Mouse (Mus musculus) liver, postnatal 0 days (tissue): Measurements from ENCODE around the gene Zfp68. TPM values are rescaled to one million over a fixed set of nuclear protein-coding genes. Genes with fewer than 3 reads are reported as not detected.

Experiments used
- ATAC-seq: fragments of 200-750 bp; cut with Nextera tagmentation; 2 replicates; pipeline ENCODE4 v1.8.0; 2017; ENCODE audit warnings: mild to moderate bottlenecking, moderate library complexity
- DNase-seq: peaks from one replicate; pipeline ENCODE4 v3.0.0-alpha.2; 2016
- H3K27ac ChIP-seq: fragments of 300-500 bp; sonication (generic); 2 replicates; pipeline ENCODE4 v1.5.1; 2014; ENCODE audit warnings: antibody characterized with exemption, moderate library complexity, mild to moderate bottlenecking, low read depth
- H3K27me3 ChIP-seq: fragments of 300-500 bp; sonication (generic); 2 replicates; pipeline ENCODE4 v1.6.1; 2014; ENCODE audit warnings: low read length, control low read depth, mixed read lengths; ENCODE audit not compliant: insufficient read depth
- H3K36me3 ChIP-seq: fragments of 300-500 bp; sonication (generic); replicated peaks from 2 replicates; pipeline ENCODE4 v1.6.1; 2014; ENCODE audit warnings: mild to moderate bottlenecking, control low read depth, low read length, moderate library complexity, mixed read lengths; ENCODE audit not compliant: insufficient read depth
- H3K4me1 ChIP-seq: fragments of 300-500 bp; sonication (generic); 2 replicates; pipeline ENCODE4 v1.6.1; 2014; ENCODE audit warnings: antibody characterized with exemption, mild to moderate bottlenecking, control low read depth; ENCODE audit not compliant: insufficient read depth
- H3K4me2 ChIP-seq: fragments of 300-500 bp; sonication (generic); 2 replicates; pipeline ENCODE4 v1.6.1; 2014; ENCODE audit warnings: low read depth, mild to moderate bottlenecking, low read length, moderate library complexity, mixed read lengths
- H3K4me3 ChIP-seq: fragments of 300-500 bp; sonication (generic); 2 replicates; pipeline ENCODE4 v1.5.1; 2014; ENCODE audit warnings: low read depth, low read length
- H3K9ac ChIP-seq: fragments of 300-500 bp; sonication (generic); replicated peaks from 2 replicates; pipeline ENCODE4 v1.6.1; 2014; ENCODE audit warnings: mild to moderate bottlenecking, moderate library complexity
- H3K9me3 ChIP-seq: fragments of 300-500 bp; sonication (generic); 2 replicates; pipeline ENCODE4 v1.6.1; 2016; ENCODE audit warnings: mild to moderate bottlenecking, control low read depth, low read length, mixed read lengths
- CTCF ChIP-seq: sonication (generic); IDR thresholded peaks from 2 replicates; pipeline ENCODE4 v1.5.1; 2016; ENCODE audit warnings: antibody characterized with exemption, low read depth
- EP300 ChIP-seq: IDR thresholded peaks from 2 replicates; pipeline ENCODE4 v1.6.1; 2016; ENCODE audit warnings: antibody characterized with exemption, low read depth, mild to moderate bottlenecking
- WGBS: fragments of 180-500 bp; shearing (Covaris S2); extraction: QIAGEN DNeasy Blood & Tissue Kit; methylation state at CpG from one replicate; pipeline ENCODE4 v1.1.7; 2014; ENCODE audit not compliant: insufficient replicate concordance; 5-methylcytosine and 5-hydroxymethylcytosine counted together
- polyA plus RNA-seq: library from polyadenylated mRNA; unstranded; fragments of >200 nt; fragmentation: Nextera tagmentation; extraction: Ambion mirVana; gene quantifications from 2 replicates; pipeline ENCODE4 v1.2.1, GENCODE M21; 2015

Gene Zfp68
- polyA plus RNA-seq, 1 experiment from 2014 or later: 12.1 TPM

- WGBS: 78% methylated on average over 3 of the region's 3 CpGs
- ATAC-seq (no peak), DNase-seq (no peak)
- H3K4me3 ChIP-seq: no peak overlapping the region
- no peak for TF ChIP-seq EP300
- no peaks in the 10 kb centered on the region for H3K27me3 ChIP-seq
- H3K4me1 ChIP-seq: no peaks in the 10 kb centered on the region
- peaks cover 38% of the 10 kb centered on the region for H3K36me3 ChIP-seq
- H3K4me2 ChIP-seq: no peak overlapping the region
- no peak overlapping the region for H3K27ac ChIP-seq
- H3K9ac ChIP-seq: no peak overlapping the region
- H3K9me3 ChIP-seq: no peaks in the 10 kb centered on the region
These were observed 22.2 kb upstream of the Zfp68 start for GRCm38 (mm10) chr5:138641761-138642160.

GRCm38 (mm10) chr5:138641081-138641480 lies 21.5 kb upstream of the Zfp68 start:
- DNase-seq (no peak), ATAC-seq (no peak)
- no peaks in the 10 kb centered on the region for H3K9me3 ChIP-seq
- H3K4me2 ChIP-seq: no peak overlapping the region
- no peak for TF ChIP-seq EP300
- TF ChIP-seq CTCF: no peak
- H3K4me3 ChIP-seq: no peak overlapping the region
- no peak overlapping the region for H3K9ac ChIP-seq
- H3K27ac ChIP-seq: no peak overlapping the region
- no peaks in the 10 kb centered on the region for H3K27me3 ChIP-seq
- H3K36me3 ChIP-seq: peaks cover 33% of the 10 kb centered on the region
- no peaks in the 10 kb centered on the region for H3K4me1 ChIP-seq
- 91% methylated on average over 3 of the region's 3 CpGs for WGBS

- H3K27me3 ChIP-seq: no peaks in the 10 kb centered on the region
- no peak overlapping the region for H3K4me2 ChIP-seq
- TF ChIP-seq EP300 (no peak), CTCF (no peak)
- H3K4me3 ChIP-seq: no peak overlapping the region
- 74% methylated on average over 2 of the region's 2 CpGs for WGBS
- H3K36me3 ChIP-seq: peaks cover 15% of the 10 kb centered on the region
- no peak overlapping the region for H3K9ac ChIP-seq
- ATAC-seq (no peak), DNase-seq (no peak)
- H3K9me3 ChIP-seq: no peaks in the 10 kb centered on the region
- no peak overlapping the region for H3K27ac ChIP-seq
- no peaks in the 10 kb centered on the region for H3K4me1 ChIP-seq
These were observed 16.9 kb upstream of the Zfp68 start for GRCm38 (mm10) chr5:138636486-138636885.

GRCm38 (mm10) chr5:138623478-138623875 lies 3.9 kb upstream of the Zfp68 start:
- DNase-seq (peak; percentile 21), ATAC-seq (no peak)
- Histone ChIP-seq H3K4me2 (peak overlapping the region; percentile 91), H3K27ac (peak overlapping the region; percentile 81), H3K9me3 (no peaks in the 10 kb centered on the region), H3K4me3 (peak overlapping the region; percentile 83), H3K4me1 (peaks cover 5% of the 10 kb centered on the region), H3K36me3 (no peaks in the 10 kb centered on the region), H3K9ac (peak overlapping the region; percentile 89), H3K27me3 (no peaks in the 10 kb centered on the region)
- WGBS: 12% methylated on average over 3 of the region's 3 CpGs
- no peak for TF ChIP-seq EP300
- TF ChIP-seq CTCF: no peak

GRCm38 (mm10) chr5:138622645-138623477 lies 3.3 kb upstream of the Zfp68 start, which contains the start of gene A430033K04Rik:
Gene A430033K04Rik (plus strand): TSS chr5:138622859.
- H3K4me2 ChIP-seq: peak within 1 kb of the TSS; percentile 91
- TF ChIP-seq EP300 (no peak), CTCF (no peak)

GRCm38 (mm10) chr5:138620836-138621235 lies 1.3 kb upstream of the Zfp68 start:
- Histone ChIP-seq H3K4me3 (no peak overlapping the region), H3K27ac (no peak overlapping the region), H3K9me3 (peaks cover 13% of the 10 kb centered on the region), H3K9ac (no peak overlapping the region), H3K27me3 (no peaks in the 10 kb centered on the region), H3K36me3 (peaks cover 13% of the 10 kb centered on the region), H3K4me1 (peaks cover 5% of the 10 kb centered on the region), H3K4me2 (no peak overlapping the region)
- TF ChIP-seq EP300 (no peak), CTCF (no peak)
- ATAC-seq (no peak), DNase-seq (no peak)
- 78% methylated on average over 5 of the region's 5 CpGs for WGBS

More at GRCm38 (mm10) chr5:138622645-138623477, 3.3 kb upstream of the Zfp68 start, which contains the start of gene A430033K04Rik:
- Histone ChIP-seq H3K4me3 (peak within 1 kb of the TSS; percentile 83), H3K9me3 (no peaks in the 10 kb centered on the region), H3K9ac (peak within 1 kb of the TSS; percentile 89), H3K27me3 (no peaks in the 10 kb centered on the region), H3K27ac (peak within 1 kb of the TSS; percentile 81), H3K36me3 (peaks cover 2% of the 10 kb centered on the region; the same call in 1 of the 2 replicates), H3K4me1 (peaks cover 5% of the 10 kb centered on the region)
- WGBS: under 1% methylated on average over 30 of the region's 30 CpGs
- ATAC-seq (peak; percentile 84), DNase-seq (peak; percentile 92)
